Mouse (Mus musculus) heart, embryonic 14.5 days (tissue): Measurements from ENCODE around the gene Gdpd1. TPM values are rescaled to one million over a fixed set of nuclear protein-coding genes. Genes with fewer than 3 reads are reported as not detected.
A peak's percentile ranks its signal among the peaks of the same experiment; 100 is the strongest.
"Not testable (repeated sequence)": the region's sequence is repeated elsewhere in the genome, so short reads cannot be mapped to it uniquely, and the experiment has no call there.

ENCODE experiments used
- ATAC-seq: fragments of 200-750 bp; cut with Nextera tagmentation; 2 replicates; pipeline ENCODE4 v1.8.0; 2017; ENCODE audit warnings: low read depth, moderate TSS enrichment; ENCODE audit not compliant: insufficient number of reproducible peaks, insufficient read depth, low FRiP score
- H3K27ac ChIP-seq, 2 experiments: fragments of 200-500 bp in 1 of 2; fragments of 300-500 bp in 1 of 2; sonication (generic) in 1 of 2; replicated peaks in 1 of 2; 2 replicates each; pipeline ENCODE4 v1.5.1; 2012 to 2014; ENCODE audit warnings: low read depth in 2 of 2, low read length in 2 of 2, control low read depth in 1 of 2, mild to moderate bottlenecking in 1 of 2, mixed read lengths in 1 of 2; ENCODE audit not compliant: control insufficient read depth in 1 of 2, insufficient read depth in 1 of 2
- H3K27me3 ChIP-seq: fragments of 300-500 bp; sonication (generic); 2 replicates; pipeline ENCODE4 v1.6.1; 2014; ENCODE audit warnings: mild to moderate bottlenecking, low read length, control low read depth; ENCODE audit not compliant: control insufficient read depth, insufficient read depth
- H3K36me3 ChIP-seq: fragments of 300-500 bp; sonication (generic); 2 replicates; pipeline ENCODE4 v1.6.1; 2014; ENCODE audit warnings: mild to moderate bottlenecking, control low read depth, low read length, mixed read lengths; ENCODE audit not compliant: control insufficient read depth, insufficient read depth
- H3K4me1 ChIP-seq, 2 experiments: fragments of 200-500 bp in 1 of 2; fragments of 300-500 bp in 1 of 2; sonication (generic) in 1 of 2; 2 replicates each; pipeline ENCODE4 v1.6.1; 2012 to 2014; ENCODE audit warnings: low read length in 2 of 2, control low read depth in 1 of 2, mixed read lengths in 1 of 2; ENCODE audit not compliant: control insufficient read depth in 2 of 2, insufficient read depth in 2 of 2
- H3K4me2 ChIP-seq: fragments of 300-500 bp; sonication (generic); 2 replicates; pipeline ENCODE4 v1.6.1; 2014; ENCODE audit warnings: mild to moderate bottlenecking, low read length
- H3K4me3 ChIP-seq, 2 experiments: fragments of 200-500 bp in 1 of 2; fragments of 300-500 bp in 1 of 2; sonication (generic) in 1 of 2; 2 replicates each; pipeline ENCODE4 v1.5.1; 2012 to 2014; ENCODE audit warnings: low read length in 2 of 2, mild to moderate bottlenecking in 2 of 2, control low read depth in 1 of 2, low read depth in 1 of 2, moderate library complexity in 1 of 2; ENCODE audit not compliant: control insufficient read depth in 1 of 2, insufficient read depth in 1 of 2
- H3K9ac ChIP-seq: fragments of 300-500 bp; sonication (generic); 2 replicates; pipeline ENCODE4 v1.6.1; 2014; ENCODE audit warnings: mild to moderate bottlenecking, low read length
- H3K9me3 ChIP-seq: fragments of 300-500 bp; sonication (generic); 2 replicates; pipeline ENCODE4 v1.6.1; 2016; ENCODE audit warnings: low read length, control low read depth; ENCODE audit not compliant: control insufficient read depth
- WGBS: fragments of 180-500 bp; shearing (Covaris S2); extraction: QIAGEN DNeasy Blood & Tissue Kit; methylation state at CpG from one replicate; pipeline ENCODE4 v1.1.7; 2014; 5-methylcytosine and 5-hydroxymethylcytosine counted together
- polyA plus RNA-seq: library from polyadenylated mRNA; unstranded; fragments of >200 nt; fragmentation: Nextera tagmentation; extraction: Ambion mirVana; gene quantifications from 2 replicates; pipeline ENCODE4 v1.2.1, GENCODE M21; 2014

Gene Gdpd1
- polyA plus RNA-seq, 1 experiment from 2014 or later = 30.1 TPM

- no peak for ATAC-seq
- no peak overlapping the region for H3K9ac ChIP-seq
- no peak overlapping the region for H3K4me3 ChIP-seq
- peaks cover 0 to 2% of the 10 kb centered on the region in 2 experiments for H3K4me1 ChIP-seq
- no peaks in the 10 kb centered on the region for H3K36me3 ChIP-seq
- no peak overlapping the region for H3K4me2 ChIP-seq
- no peaks in the 10 kb centered on the region for H3K9me3 ChIP-seq
- WGBS = 68% methylated on average over 9 of the region's 9 CpGs
- H3K27ac ChIP-seq = peak overlapping the region; percentile 41 to 66
- no peaks in the 10 kb centered on the region for H3K27me3 ChIP-seq
Measured at GRCm38 (mm10) chr11:87026096-87026875, 47.6 kb downstream of the Gdpd1 start.

- Histone ChIP-seq H3K27ac (no peak overlapping the region), H3K4me2 (no peak overlapping the region), H3K4me3 (no peak overlapping the region), H3K9ac (no peak overlapping the region), H3K27me3 (no peaks in the 10 kb centered on the region), H3K36me3 (no peaks in the 10 kb centered on the region), H3K4me1 (no peaks in the 10 kb centered on the region), H3K9me3 (no peaks in the 10 kb centered on the region)
- WGBS = 71% methylated on average over 3 of the region's 3 CpGs
- no peak for ATAC-seq
Measured at GRCm38 (mm10) chr11:87025351-87025750, 48.5 kb downstream of the Gdpd1 start.

- 74% methylated on average over 8 of the region's 8 CpGs for WGBS
- H3K9me3 ChIP-seq = not testable (repeated sequence)
Measured at GRCm38 (mm10) chr11:87023240-87023639, 50.6 kb downstream of the Gdpd1 start.

GRCm38 (mm10) chr11:87022765-87023164 is 51.1 kb downstream of the Gdpd1 start:
- no peaks in the 10 kb centered on the region for H3K9me3 ChIP-seq
- no peak overlapping the region for H3K27ac ChIP-seq
- WGBS = 65% methylated on average over 3 of the region's 4 CpGs
- no peak for ATAC-seq
- no peaks in the 10 kb centered on the region for H3K4me1 ChIP-seq
- H3K36me3 ChIP-seq = no peaks in the 10 kb centered on the region
- H3K27me3 ChIP-seq = no peaks in the 10 kb centered on the region
- H3K4me2 ChIP-seq = no peak overlapping the region
- H3K9ac ChIP-seq = no peak overlapping the region
- no peak overlapping the region for H3K4me3 ChIP-seq

More at GRCm38 (mm10) chr11:87023240-87023639, 50.6 kb downstream of the Gdpd1 start:
- not testable (repeated sequence) for H3K4me3 ChIP-seq, H3K9ac ChIP-seq, H3K36me3 ChIP-seq, H3K4me2 ChIP-seq, ATAC-seq, H3K27ac ChIP-seq, H3K27me3 ChIP-seq, H3K4me1 ChIP-seq

GRCm38 (mm10) chr11:87021551-87021950 is 52.3 kb downstream of the Gdpd1 start:
- H3K4me3 ChIP-seq = no peak overlapping the region
- H3K27ac ChIP-seq = no peak overlapping the region
- H3K9ac ChIP-seq = no peak overlapping the region
- ATAC-seq = no peak
- H3K9me3 ChIP-seq = no peaks in the 10 kb centered on the region
- no peaks in the 10 kb centered on the region for H3K36me3 ChIP-seq
- H3K27me3 ChIP-seq = no peaks in the 10 kb centered on the region
- no peaks in the 10 kb centered on the region for H3K4me1 ChIP-seq
- no peak overlapping the region for H3K4me2 ChIP-seq

- no peaks in the 10 kb centered on the region for H3K36me3 ChIP-seq
- no peak overlapping the region for H3K9ac ChIP-seq
- no peak overlapping the region for H3K4me2 ChIP-seq
- no peak overlapping the region for H3K27ac ChIP-seq
- ATAC-seq = no peak
- no peaks in the 10 kb centered on the region for H3K4me1 ChIP-seq
- H3K27me3 ChIP-seq = no peaks in the 10 kb centered on the region
- H3K9me3 ChIP-seq = peaks cover 3% of the 10 kb centered on the region; the same call in 1 of the 2 replicates
- 85% methylated on average over 5 of the region's 5 CpGs for WGBS
- no peak overlapping the region for H3K4me3 ChIP-seq
Measured at GRCm38 (mm10) chr11:87020449-87020848, 53.4 kb downstream of the Gdpd1 start.

GRCm38 (mm10) chr11:87019431-87019830 is 54.4 kb downstream of the Gdpd1 start:
- Histone ChIP-seq H3K27me3 (no peaks in the 10 kb centered on the region), H3K4me3 (no peak overlapping the region), H3K4me1 (no peaks in the 10 kb centered on the region), H3K9ac (no peak overlapping the region), H3K9me3 (peaks cover 3% of the 10 kb centered on the region; the same call in 1 of the 2 replicates), H3K27ac (no peak overlapping the region), H3K4me2 (no peak overlapping the region), H3K36me3 (no peaks in the 10 kb centered on the region)
- no peak for ATAC-seq
- 84% methylated on average over 8 of the region's 8 CpGs for WGBS

GRCm38 (mm10) chr11:87018081-87018480 is 55.8 kb downstream of the Gdpd1 start:
- Histone ChIP-seq H3K4me2 (no peak overlapping the region), H3K9me3 (peaks cover 3% of the 10 kb centered on the region; the same call in 1 of the 2 replicates), H3K4me3 (no peak overlapping the region), H3K4me1 (no peaks in the 10 kb centered on the region), H3K9ac (no peak overlapping the region), H3K27me3 (no peaks in the 10 kb centered on the region), H3K36me3 (no peaks in the 10 kb centered on the region), H3K27ac (no peak overlapping the region)
- WGBS = 68% methylated on average over 4 of the region's 4 CpGs
- ATAC-seq = no peak
